Mouse (Mus musculus) cerebellum, adult 2 months (tissue): ENCODE measurements around the gene Kif5c. TPM values are rescaled to one million over a fixed set of nuclear protein-coding genes. Genes with fewer than 3 reads are reported as not detected.

Experiments
- DNase-seq, 2 experiments: peaks; one replicate each; pipeline ENCODE4 v3.0.0; 2021
- H3K27ac ChIP-seq: fragments of 200-500 bp; 2 replicates; pipeline ENCODE4 v1.5.1; 2012; ENCODE audit warnings: low read length, control low read depth, inconsistent platforms; ENCODE audit not compliant: insufficient read depth
- H3K27me3 ChIP-seq: fragments of 200-500 bp; 2 replicates; pipeline ENCODE4 v1.6.1; 2012; ENCODE audit warnings: inconsistent platforms, mild to moderate bottlenecking, low read length, moderate library complexity; ENCODE audit not compliant: control insufficient read depth, insufficient read depth
- H3K4me1 ChIP-seq: fragments of 200-500 bp; 2 replicates; pipeline ENCODE4 v1.6.1; 2011; ENCODE audit warnings: low read length; ENCODE audit not compliant: control insufficient read depth, insufficient read depth
- H3K4me3 ChIP-seq: fragments of 200-500 bp; replicated peaks from 2 replicates; pipeline ENCODE3; 2011; ENCODE audit warnings: mild to moderate bottlenecking, low read depth, low read length, control low read depth; ENCODE audit not compliant: insufficient read depth
- CTCF ChIP-seq: fragments of 200-500 bp; IDR thresholded peaks from 2 replicates; pipeline ENCODE4 v1.5.1; 2011; ENCODE audit warnings: low read depth, mild to moderate bottlenecking, control low read depth, low read length, moderate library complexity, borderline replicate concordance; ENCODE audit not compliant: insufficient read depth
- POLR2A ChIP-seq: fragments of 200-500 bp; IDR thresholded peaks from 2 replicates; pipeline ENCODE4 v1.6.1; 2011; ENCODE audit warnings: low read length, control low read depth, borderline replicate concordance; ENCODE audit not compliant: insufficient read depth
- WGBS: fragments of 180-500 bp; shearing (Covaris S2); methylation state at CpG from one replicate; pipeline ENCODE4 v1.1.7; 2018; 5-methylcytosine and 5-hydroxymethylcytosine counted together
- polyA plus RNA-seq: library from polyadenylated mRNA; depleted of rRNA; stranded (reverse); fragments of >200 nt; gene quantifications from 2 replicates; pipeline ENCODE4 v1.2.3, GENCODE M21; 2012

Kif5c gene
- polyA plus RNA-seq, 1 experiment = 257 TPM

DNA sequence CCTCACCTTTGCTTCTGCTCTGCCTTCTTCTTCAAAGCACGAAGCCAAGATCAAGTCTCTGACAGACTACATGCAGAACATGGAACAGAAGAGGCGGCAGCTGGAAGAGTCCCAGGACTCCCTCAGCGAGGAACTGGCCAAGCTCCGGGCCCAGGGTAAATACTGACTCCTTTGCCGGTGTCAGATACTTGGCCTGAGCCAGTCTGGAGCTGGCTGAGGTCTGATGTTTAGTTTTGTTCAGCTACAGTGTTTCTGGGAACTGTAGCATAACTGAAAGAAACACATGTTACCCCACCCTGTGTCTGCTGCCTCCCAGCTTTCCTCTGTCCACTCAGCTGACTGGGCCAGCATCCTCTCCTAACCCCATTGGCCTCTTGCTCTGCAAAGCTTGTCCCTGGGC lies 119.9 kb downstream of the Kif5c start:
- TF ChIP-seq POLR2A (no peak), CTCF (no peak)
- WGBS = 5% methylated on average over 5 of the region's 5 CpGs
- no peak overlapping the region for H3K4me3 ChIP-seq
- DNase-seq = peak; percentile 81 to 85
- peak overlapping the region; percentile 17; the same call in 1 of the 2 replicates for H3K27ac ChIP-seq
- peaks cover 49% of the 10 kb centered on the region for H3K4me1 ChIP-seq
- H3K27me3 ChIP-seq = no peaks in the 10 kb centered on the region

DNA sequence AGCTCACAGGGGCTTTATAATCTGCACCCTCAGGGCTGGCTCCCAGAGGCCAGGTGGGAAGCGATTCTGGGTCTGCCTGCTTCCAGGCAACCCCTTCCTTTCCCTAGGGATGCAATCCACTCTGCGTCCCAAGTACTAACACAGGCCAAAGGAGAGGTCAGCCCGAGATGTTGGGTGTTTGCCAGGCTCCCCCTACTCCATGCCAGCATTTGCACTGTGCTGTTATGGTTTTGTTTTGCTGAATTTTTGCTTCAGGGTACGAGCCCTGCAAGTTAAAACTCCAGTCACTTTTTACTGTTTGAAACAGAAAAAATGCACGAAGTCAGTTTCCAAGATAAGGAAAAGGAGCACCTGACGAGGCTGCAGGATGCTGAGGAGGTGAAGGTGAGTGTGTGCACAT lies 121.9 kb downstream of the Kif5c start:
- Histone ChIP-seq H3K4me3 (no peak overlapping the region), H3K27me3 (no peaks in the 10 kb centered on the region), H3K27ac (0 out of 2 replicates have a peak overlapping the region, but pooled peaks have one; percentile 39), H3K4me1 (peaks cover 64% of the 10 kb centered on the region)
- TF ChIP-seq POLR2A = no peak
- no peak for TF ChIP-seq CTCF
- DNase-seq = no peak
- 65% methylated on average over 6 of the region's 6 CpGs for WGBS

DNA sequence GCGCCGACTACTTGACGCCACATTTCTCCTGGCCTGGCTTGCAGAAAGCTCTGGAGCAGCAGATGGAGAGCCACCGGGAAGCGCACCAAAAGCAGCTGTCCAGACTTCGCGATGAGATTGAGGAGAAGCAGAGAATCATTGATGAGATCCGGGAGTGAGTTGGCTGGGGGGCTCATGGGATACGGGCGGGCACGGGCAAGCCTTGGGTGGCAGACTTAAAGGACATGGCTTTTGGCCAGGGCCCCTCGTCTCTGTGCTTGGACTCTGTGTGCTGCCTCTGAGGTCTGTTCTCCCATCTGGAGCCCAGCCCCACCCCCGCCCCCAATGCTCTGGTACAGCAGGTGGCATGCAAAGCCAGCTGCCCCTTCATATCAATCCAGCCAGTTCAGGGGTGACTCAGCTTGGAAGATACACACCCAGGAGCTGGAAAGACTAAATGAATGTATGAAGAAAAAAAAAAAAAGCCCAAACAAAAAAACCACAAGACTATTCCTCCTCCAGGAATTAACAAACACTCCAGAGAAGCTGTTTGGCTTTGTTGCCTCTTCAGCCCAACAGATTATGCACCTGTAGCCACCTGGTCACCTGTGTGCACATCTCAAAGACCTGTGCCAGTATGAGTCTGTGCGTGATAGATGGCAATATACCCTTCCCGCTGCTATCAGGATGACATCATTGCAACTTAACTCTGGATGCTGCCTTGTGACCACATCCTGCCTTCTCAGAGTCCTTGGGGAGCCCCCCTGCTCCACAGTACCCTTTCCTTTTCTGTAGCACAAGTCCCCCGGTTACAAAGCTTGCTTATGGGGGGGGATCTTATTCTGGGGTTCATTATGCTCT lies 123.0 kb downstream of the Kif5c start:
- Histone ChIP-seq H3K4me3 (no peak overlapping the region), H3K27ac (peak overlapping the region; percentile 39), H3K4me1 (peaks cover 70% of the 10 kb centered on the region), H3K27me3 (no peaks in the 10 kb centered on the region)
- peak; percentile 77 to 78 for DNase-seq
- no peak for TF ChIP-seq CTCF
- no peak for TF ChIP-seq POLR2A
- 12% methylated on average over 16 of the region's 16 CpGs for WGBS

DNA sequence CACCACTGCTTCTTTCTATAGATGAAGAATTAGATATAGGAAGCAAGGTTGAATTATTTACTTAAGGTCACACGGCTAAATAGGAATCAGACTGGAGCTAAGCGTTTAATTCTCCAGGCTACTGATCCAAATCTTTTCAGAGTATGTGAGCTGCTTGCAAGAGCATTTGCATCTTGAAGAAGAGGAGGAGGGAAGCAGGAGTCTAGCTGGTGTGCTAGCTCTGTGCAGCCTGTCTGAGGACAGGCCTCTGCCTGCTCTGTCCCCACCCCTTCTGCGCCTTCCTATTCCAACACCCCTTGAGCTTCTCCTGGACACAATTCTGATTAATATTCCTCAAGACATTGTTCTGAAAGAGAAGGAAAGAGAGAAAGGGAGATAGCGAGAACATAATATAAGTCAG lies 123.8 kb downstream of the Kif5c start:
- TF ChIP-seq CTCF (no peak), POLR2A (no peak)
- Histone ChIP-seq H3K4me1 (peaks cover 72% of the 10 kb centered on the region), H3K27me3 (no peaks in the 10 kb centered on the region), H3K4me3 (no peak overlapping the region), H3K27ac (no peak overlapping the region)
- DNase-seq = no peak
- 88% methylated on average over 4 of the region's 4 CpGs for WGBS

DNA sequence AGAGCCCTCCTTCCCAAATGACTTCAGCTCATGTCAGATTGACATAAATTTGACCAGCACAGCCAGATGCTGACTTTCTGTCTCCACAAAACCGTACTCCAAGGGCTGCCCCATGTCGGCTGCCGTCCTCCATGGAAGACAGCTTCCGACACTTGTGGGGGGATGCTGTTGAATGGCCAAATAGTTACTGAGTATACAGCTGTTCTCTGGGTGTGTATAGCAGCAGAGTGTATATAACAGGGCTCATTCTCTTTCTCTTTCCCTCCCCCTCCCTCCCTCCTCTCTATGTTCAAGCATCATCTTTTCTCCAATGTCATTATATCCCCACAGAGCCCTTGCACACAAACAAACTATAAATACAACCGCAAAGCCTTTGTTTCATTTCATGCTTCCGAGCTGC lies 124.7 kb downstream of the Kif5c start:
- H3K4me1 ChIP-seq = peaks cover 66% of the 10 kb centered on the region
- 85% methylated on average over 6 of the region's 6 CpGs for WGBS

DNA sequence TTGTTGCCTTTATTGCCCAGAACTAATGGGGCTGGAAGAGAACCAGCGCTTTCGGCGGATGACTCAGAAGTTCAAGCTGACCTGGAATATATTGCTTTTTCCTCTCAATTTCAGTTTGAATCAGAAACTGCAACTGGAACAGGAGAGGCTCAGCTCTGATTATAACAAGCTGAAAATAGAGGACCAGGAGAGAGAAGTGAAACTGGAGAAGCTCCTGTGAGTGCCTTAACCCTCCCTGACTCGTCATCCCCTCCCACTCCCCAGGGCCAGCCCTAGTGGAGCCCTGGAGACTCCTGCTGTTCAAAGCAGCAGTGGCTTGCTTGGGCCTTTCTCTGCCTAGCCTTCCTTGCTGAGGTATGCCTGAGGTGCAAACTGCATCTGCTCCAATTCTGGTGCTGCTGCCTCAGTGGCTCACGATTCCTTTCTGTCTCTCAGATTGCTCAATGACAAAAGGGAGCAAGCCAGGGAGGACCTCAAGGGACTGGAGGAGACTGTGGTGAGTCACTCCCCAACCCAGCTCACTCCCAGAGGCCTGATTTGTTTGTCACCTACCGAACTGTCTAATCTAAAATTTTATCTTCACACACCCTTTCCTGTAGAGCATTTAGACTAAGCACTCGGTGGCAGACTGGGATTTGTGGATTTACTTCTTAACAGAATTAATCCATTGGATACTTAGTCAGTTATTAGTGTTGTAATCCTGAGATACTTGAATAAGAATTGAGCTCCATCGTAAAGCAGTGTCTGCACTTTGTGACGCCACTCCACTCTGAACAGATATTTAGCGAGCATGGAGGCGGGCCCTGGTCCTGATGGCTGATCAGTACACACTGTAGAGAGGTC lies 125.4 kb downstream of the Kif5c start:
- WGBS = 71% methylated on average over 11 of the region's 11 CpGs
- TF ChIP-seq CTCF (no peak), POLR2A (no peak)
- H3K4me3 ChIP-seq = no peak overlapping the region
- peaks cover 59% of the 10 kb centered on the region for H3K4me1 ChIP-seq
- DNase-seq = peak in 1 of 2 experiments; percentile 27
- no peaks in the 10 kb centered on the region for H3K27me3 ChIP-seq
- no peak overlapping the region for H3K27ac ChIP-seq

More for the DNA sequence above, 124.7 kb downstream of the Kif5c start:
- no peak for DNase-seq
- Histone ChIP-seq H3K27ac (no peak overlapping the region), H3K27me3 (no peaks in the 10 kb centered on the region), H3K4me3 (no peak overlapping the region)
- no peak for TF ChIP-seq CTCF
- TF ChIP-seq POLR2A = no peak

DNA sequence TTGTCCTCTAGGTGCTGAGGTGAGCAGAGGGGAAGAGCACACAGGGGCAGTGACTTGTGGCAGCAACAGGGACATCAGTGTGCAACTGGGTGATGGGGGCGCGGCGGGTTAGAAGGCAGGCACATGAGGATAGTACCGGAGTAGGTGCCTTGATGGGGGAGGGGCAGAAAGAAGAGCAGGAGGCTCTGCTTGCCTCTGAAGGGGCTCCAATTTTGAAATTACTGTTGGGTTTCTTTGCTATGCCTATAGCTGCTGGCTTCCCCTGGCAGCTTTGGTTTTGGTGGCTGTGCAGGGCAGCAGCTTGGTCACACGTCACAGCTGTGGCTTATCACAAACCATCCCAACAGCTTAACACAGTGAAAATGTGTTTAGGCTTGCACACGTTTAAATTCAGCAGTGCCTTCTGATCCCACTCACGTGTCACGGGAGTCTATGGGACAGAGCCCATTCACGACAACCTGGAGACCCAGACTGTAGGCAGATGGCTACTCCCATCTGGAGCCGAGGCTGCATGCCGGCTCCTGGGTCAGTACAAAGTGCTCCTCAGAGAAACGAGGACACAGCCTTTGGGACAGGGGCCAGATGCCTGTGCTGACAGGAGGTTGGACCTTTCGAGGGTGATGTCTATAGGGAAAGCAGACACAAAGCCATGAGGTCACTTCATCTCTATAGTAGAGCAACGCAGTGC lies 126.1 kb downstream of the Kif5c start:
- Histone ChIP-seq H3K27ac (0 out of 2 replicates have a peak overlapping the region, but pooled peaks have one; percentile 6), H3K4me3 (no peak overlapping the region), H3K4me1 (peaks cover 53% of the 10 kb centered on the region), H3K27me3 (no peaks in the 10 kb centered on the region)
- DNase-seq = peak; percentile 84 to 91
- no peak for TF ChIP-seq CTCF
- no peak for TF ChIP-seq POLR2A
- WGBS = 32% methylated on average over 14 of the region's 14 CpGs
